Mouse (Mus musculus) midbrain, embryonic 10.5 days (tissue): ENCODE measurements around the gene Cdh13. TPM values are rescaled to one million over a fixed set of nuclear protein-coding genes. Genes with fewer than 3 reads are reported as not detected.
A peak's percentile ranks its signal among the peaks of the same experiment; 100 is the strongest.
"Not testable (repeated sequence)": the region's sequence is repeated elsewhere in the genome, so short reads cannot be mapped to it uniquely, and the experiment has no call there.

Experiments used
- DNase-seq: peaks from one replicate; pipeline ENCODE4 v3.0.0-alpha.2; 2017; ENCODE audit warnings: low spot score
- H3K27ac ChIP-seq: fragments of 300-500 bp; sonication (generic); replicated peaks from 2 replicates; pipeline ENCODE4 v1.5.1; 2016; ENCODE audit warnings: mild to moderate bottlenecking
- H3K27me3 ChIP-seq: fragments of 300-500 bp; sonication (generic); 2 replicates; pipeline ENCODE4 v1.6.1; 2016; ENCODE audit warnings: low read depth, mild to moderate bottlenecking; ENCODE audit not compliant: poor library complexity, severe bottlenecking
- H3K36me3 ChIP-seq: fragments of 300-500 bp; sonication (generic); 2 replicates; pipeline ENCODE4 v1.6.1; 2016; ENCODE audit warnings: mild to moderate bottlenecking, moderate library complexity
- H3K4me1 ChIP-seq: fragments of 300-500 bp; sonication (generic); 2 replicates; pipeline ENCODE4 v1.6.1; 2016
- H3K4me3 ChIP-seq: fragments of 300-500 bp; sonication (generic); 2 replicates; pipeline ENCODE4 v1.5.1; 2016; ENCODE audit warnings: mild to moderate bottlenecking, moderate library complexity
- H3K9me3 ChIP-seq: fragments of 300-500 bp; sonication (generic); replicated peaks from 2 replicates; pipeline ENCODE4 v1.6.1; 2016; ENCODE audit warnings: mild to moderate bottlenecking
- WGBS: fragments of 180-500 bp; shearing (Covaris S2); methylation state at CpG from one replicate; pipeline ENCODE4 v1.1.7; 2016; 5-methylcytosine and 5-hydroxymethylcytosine counted together
- polyA plus RNA-seq: library from polyadenylated mRNA; unstranded; fragments of >200 nt; fragmentation: Nextera tagmentation; extraction: Ambion mirVana; gene quantifications from 2 replicates; pipeline ENCODE4 v1.2.1, GENCODE M21; 2016

Cdh13 gene
- polyA plus RNA-seq, 1 experiment from 2014 or later: 2.5 TPM

GRCm38 (mm10) chr8:118777507-118777906 lies 494.0 kb downstream of the Cdh13 start:
- WGBS: 89% methylated on average over 6 of the region's 6 CpGs
- H3K27me3 ChIP-seq: not testable (repeated sequence)

DNA sequence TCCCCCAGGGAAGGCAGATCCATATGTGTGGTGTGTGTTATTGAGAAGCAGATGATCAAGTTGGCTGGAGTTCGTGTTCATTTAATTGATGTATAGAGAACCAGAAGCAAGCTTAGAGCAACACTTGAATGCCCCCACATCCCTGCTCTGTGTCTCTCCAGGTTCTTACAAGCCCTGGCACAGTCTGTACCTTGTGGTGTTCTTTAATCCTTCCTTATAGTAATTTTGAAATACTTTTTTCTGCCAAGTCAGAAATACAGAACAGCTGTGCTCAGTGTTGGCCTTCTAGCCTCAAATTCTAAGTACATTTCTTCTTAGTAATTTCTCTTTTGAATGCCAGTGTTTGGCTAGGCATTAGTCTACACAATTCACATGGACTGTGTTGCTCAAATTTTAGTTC lies 494.8 kb downstream of the Cdh13 start:
- Histone ChIP-seq H3K27ac (no peak overlapping the region), H3K4me3 (no peak overlapping the region), H3K4me1 (no peaks in the 10 kb centered on the region), H3K36me3 (no peaks in the 10 kb centered on the region), H3K9me3 (no peaks in the 10 kb centered on the region), H3K27me3 (no peaks in the 10 kb centered on the region)
- WGBS: 84% methylated on average over 1 of the region's 1 CpGs
- DNase-seq: no peak

More at GRCm38 (mm10) chr8:118777507-118777906, 494.0 kb downstream of the Cdh13 start:
- H3K9me3 ChIP-seq, H3K4me1 ChIP-seq, DNase-seq, H3K36me3 ChIP-seq, H3K27ac ChIP-seq, H3K4me3 ChIP-seq: not testable (repeated sequence)

DNA sequence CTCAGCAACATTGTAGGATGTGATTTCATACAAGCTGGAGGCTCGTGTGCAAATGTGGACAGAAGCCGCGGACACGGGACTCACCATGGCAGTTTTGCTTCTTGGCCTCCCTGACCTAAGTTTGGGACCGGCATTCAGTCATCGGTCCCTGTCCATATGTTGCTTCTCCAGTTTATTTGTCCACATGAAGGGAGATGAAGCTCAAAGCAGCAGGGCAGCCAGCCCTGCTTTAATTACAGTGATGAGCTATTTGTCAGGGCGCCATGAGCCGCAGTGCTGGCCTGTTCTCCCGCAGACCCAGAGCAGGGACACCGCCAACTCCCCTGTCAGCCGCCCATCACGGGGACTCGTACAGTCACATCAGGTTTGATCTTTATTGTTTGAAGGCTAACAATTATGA lies 502.1 kb downstream of the Cdh13 start:
- Histone ChIP-seq H3K27ac (no peak overlapping the region), H3K4me3 (no peak overlapping the region), H3K9me3 (no peaks in the 10 kb centered on the region), H3K4me1 (no peaks in the 10 kb centered on the region), H3K27me3 (no peaks in the 10 kb centered on the region), H3K36me3 (no peaks in the 10 kb centered on the region)
- WGBS: 94% methylated on average over 13 of the region's 13 CpGs
- no peak for DNase-seq

DNA sequence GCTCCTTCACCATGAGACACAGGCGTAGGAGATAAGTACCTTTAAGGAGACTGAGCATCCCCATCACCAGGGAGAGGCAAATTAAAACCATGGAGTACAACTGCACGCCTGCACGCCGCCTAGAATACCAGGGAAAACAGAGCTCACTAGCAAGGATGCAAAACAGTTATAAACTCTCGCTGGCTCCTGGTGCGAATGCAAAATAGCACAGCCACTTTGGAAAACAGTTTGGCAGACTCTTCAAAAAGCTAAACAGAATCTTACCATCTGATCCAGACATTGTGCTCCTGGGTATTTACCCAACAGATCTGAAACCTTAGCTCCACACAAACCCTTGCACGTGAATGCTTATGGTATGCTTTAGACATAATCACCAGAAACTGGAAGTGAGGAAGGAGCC lies 506.1 kb downstream of the Cdh13 start:
- no peaks in the 10 kb centered on the region for H3K9me3 ChIP-seq
- no peak overlapping the region for H3K4me3 ChIP-seq
- no peak for DNase-seq
- peaks cover 2% of the 10 kb centered on the region; the same call in 1 of the 2 replicates for H3K4me1 ChIP-seq
- H3K27me3 ChIP-seq: no peaks in the 10 kb centered on the region
- 93% methylated on average over 7 of the region's 7 CpGs for WGBS
- no peak overlapping the region for H3K27ac ChIP-seq
- H3K36me3 ChIP-seq: no peaks in the 10 kb centered on the region

DNA sequence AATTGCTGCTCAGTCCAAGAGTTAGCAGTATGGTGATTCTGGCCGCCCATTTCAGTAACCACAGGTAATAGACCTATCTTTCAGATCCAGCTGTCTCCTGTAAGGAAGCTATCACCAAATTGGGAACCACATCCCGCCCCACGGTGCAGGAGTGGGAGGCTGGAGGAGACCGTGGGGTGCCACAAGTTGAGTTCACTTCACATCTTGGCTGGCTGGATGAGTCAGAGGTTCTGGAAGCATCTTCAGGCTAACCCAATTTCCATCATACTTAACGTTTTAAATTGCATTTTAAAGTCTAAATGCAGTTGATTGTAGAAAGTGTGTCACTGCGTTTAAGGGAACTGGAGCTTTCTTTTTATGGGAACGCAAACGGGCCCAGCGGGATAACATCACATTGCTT lies 511.4 kb downstream of the Cdh13 start:
- 85% methylated on average over 9 of the region's 9 CpGs for WGBS
- peaks cover 2% of the 10 kb centered on the region; the same call in 1 of the 2 replicates for H3K4me1 ChIP-seq
- H3K9me3 ChIP-seq: no peaks in the 10 kb centered on the region
- no peak overlapping the region for H3K27ac ChIP-seq
- DNase-seq: no peak
- no peaks in the 10 kb centered on the region for H3K36me3 ChIP-seq
- no peak overlapping the region for H3K4me3 ChIP-seq
- no peaks in the 10 kb centered on the region for H3K27me3 ChIP-seq

- no peak for DNase-seq
- no peaks in the 10 kb centered on the region for H3K27me3 ChIP-seq
- peaks cover 10% of the 10 kb centered on the region for H3K9me3 ChIP-seq
- H3K4me3 ChIP-seq: no peak overlapping the region
- H3K4me1 ChIP-seq: no peaks in the 10 kb centered on the region
- WGBS: 54% methylated on average over 7 of the region's 7 CpGs
- H3K27ac ChIP-seq: no peak overlapping the region
- no peaks in the 10 kb centered on the region for H3K36me3 ChIP-seq
Measured at GRCm38 (mm10) chr8:118796491-118796890, 513.0 kb downstream of the Cdh13 start.

- Histone ChIP-seq H3K36me3 (no peaks in the 10 kb centered on the region), H3K9me3 (peaks cover 10% of the 10 kb centered on the region), H3K27ac (no peak overlapping the region), H3K27me3 (no peaks in the 10 kb centered on the region), H3K4me1 (no peaks in the 10 kb centered on the region), H3K4me3 (no peak overlapping the region)
- WGBS: 80% methylated on average over 3 of the region's 3 CpGs
- no peak for DNase-seq
Measured at GRCm38 (mm10) chr8:118797127-118797526, 513.6 kb downstream of the Cdh13 start.

GRCm38 (mm10) chr8:118803168-118803567 lies 519.6 kb downstream of the Cdh13 start:
- no peak for DNase-seq
- no peak overlapping the region for H3K27ac ChIP-seq
- WGBS: 85% methylated on average over 4 of the region's 4 CpGs

DNA sequence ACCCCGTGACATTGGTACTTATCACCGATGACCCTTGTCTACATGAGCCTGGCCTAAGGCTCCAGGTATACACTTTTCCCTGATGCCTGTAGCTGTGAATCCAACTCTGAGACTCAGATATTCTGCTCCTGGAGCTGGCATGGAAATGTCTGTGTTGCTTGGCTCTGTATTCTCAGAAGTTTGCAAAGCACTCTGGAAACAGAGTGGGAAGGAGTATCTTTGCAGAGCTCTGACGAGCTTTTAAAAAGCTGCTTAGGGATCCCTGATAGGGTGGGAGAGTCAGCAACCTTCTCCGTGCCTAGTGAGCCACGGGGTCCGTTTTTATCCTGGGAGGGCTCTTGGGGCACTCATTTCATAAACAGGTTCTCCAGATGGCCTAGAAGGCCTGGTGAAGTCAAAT lies 526.1 kb downstream of the Cdh13 start:
- WGBS: 82% methylated on average over 6 of the region's 6 CpGs

More at GRCm38 (mm10) chr8:118803168-118803567, 519.6 kb downstream of the Cdh13 start:
- no peak overlapping the region for H3K4me3 ChIP-seq
- no peaks in the 10 kb centered on the region for H3K4me1 ChIP-seq
- H3K27me3 ChIP-seq: no peaks in the 10 kb centered on the region
- no peaks in the 10 kb centered on the region for H3K36me3 ChIP-seq
- H3K9me3 ChIP-seq: peaks cover 10% of the 10 kb centered on the region

GRCm38 (mm10) chr8:118815055-118815454 lies 531.5 kb downstream of the Cdh13 start:
- Histone ChIP-seq H3K36me3 (no peaks in the 10 kb centered on the region), H3K9me3 (no peaks in the 10 kb centered on the region), H3K27me3 (no peaks in the 10 kb centered on the region), H3K27ac (no peak overlapping the region), H3K4me3 (no peak overlapping the region), H3K4me1 (no peaks in the 10 kb centered on the region)
- 79% methylated on average over 10 of the region's 10 CpGs for WGBS
- DNase-seq: no peak

More for the DNA sequence above, 526.1 kb downstream of the Cdh13 start:
- H3K27ac ChIP-seq: no peak overlapping the region
- no peak for DNase-seq
- no peak overlapping the region for H3K4me3 ChIP-seq
- H3K27me3 ChIP-seq: no peaks in the 10 kb centered on the region
- no peaks in the 10 kb centered on the region for H3K36me3 ChIP-seq
- no peaks in the 10 kb centered on the region for H3K4me1 ChIP-seq
- no peaks in the 10 kb centered on the region for H3K9me3 ChIP-seq

DNA sequence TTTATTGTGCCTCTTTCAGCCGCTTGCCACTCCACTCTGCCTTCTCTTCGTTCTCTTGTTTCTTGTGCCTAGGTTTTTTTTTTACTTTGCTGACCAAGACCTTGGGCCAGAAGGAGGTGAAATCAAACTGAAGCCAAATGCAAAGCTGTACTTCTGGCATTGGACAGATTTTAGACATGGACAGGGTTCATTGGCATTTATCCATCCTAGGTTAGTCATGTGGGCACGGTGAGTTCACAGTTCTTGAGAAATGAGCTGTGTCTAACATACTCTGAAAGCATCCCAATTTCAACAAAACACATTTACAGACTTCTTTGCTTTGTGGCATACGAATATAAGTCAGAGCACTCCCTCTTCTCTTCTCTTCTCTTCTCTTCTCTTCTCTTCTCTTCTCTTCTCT lies 543.2 kb downstream of the Cdh13 start:
- Histone ChIP-seq H3K9me3 (no peaks in the 10 kb centered on the region), H3K4me3 (no peak overlapping the region), H3K27me3 (no peaks in the 10 kb centered on the region), H3K4me1 (peaks cover 19% of the 10 kb centered on the region), H3K36me3 (no peaks in the 10 kb centered on the region), H3K27ac (no peak overlapping the region)
- WGBS: 90% methylated on average over 4 of the region's 4 CpGs
- no peak for DNase-seq

DNA sequence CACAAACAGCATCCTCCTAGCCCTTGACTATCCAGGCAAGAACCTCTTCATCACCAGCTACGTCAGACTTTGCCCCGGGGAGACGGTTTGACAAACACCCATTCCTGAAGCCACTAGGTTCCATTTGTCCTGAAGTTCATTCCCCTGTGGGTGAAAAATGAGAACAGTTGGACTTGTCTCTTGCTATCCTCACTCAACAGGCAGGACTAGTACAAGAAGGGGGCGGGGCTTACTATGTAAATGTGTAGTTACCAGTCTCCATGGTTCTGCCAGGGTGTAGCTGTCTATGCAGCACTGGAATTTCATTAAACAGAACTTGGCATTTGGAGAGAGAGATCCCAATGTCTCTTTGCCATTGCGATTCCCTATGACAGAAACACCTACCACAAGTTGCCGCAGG lies 544.2 kb downstream of the Cdh13 start:
- no peak overlapping the region for H3K4me3 ChIP-seq
- no peak for DNase-seq
- H3K9me3 ChIP-seq: no peaks in the 10 kb centered on the region
- WGBS: 94% methylated on average over 6 of the region's 6 CpGs
- H3K27ac ChIP-seq: no peak overlapping the region
- no peaks in the 10 kb centered on the region for H3K27me3 ChIP-seq
- H3K36me3 ChIP-seq: no peaks in the 10 kb centered on the region
- peaks cover 24% of the 10 kb centered on the region for H3K4me1 ChIP-seq

DNA sequence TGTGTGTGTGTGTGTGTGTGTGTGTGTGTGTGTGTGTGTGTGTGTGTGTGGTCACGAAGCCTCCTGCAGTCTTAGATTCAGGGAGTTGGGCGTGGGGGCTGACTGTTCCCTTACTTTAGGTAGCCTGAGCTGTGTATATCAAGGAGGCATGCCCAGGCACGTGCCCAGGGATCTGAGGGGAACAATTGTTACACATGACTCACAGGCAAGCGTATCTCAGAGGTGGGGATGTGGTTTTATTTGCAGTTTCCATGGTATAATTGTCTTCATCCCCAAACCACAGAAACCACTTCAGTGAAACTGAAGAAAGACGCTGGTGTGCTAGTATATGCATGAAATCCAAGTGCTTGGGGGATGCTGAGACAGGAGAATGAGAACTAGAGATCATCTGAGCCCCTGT lies 546.8 kb downstream of the Cdh13 start:
- H3K4me1 ChIP-seq: peaks cover 24% of the 10 kb centered on the region
- no peaks in the 10 kb centered on the region for H3K27me3 ChIP-seq
- DNase-seq: no peak
- no peaks in the 10 kb centered on the region for H3K36me3 ChIP-seq
- WGBS: 73% methylated on average over 5 of the region's 5 CpGs
- no peaks in the 10 kb centered on the region for H3K9me3 ChIP-seq
- no peak overlapping the region for H3K4me3 ChIP-seq
- H3K27ac ChIP-seq: peak overlapping the region; percentile 28; the same call in 1 of the 2 replicates

DNA sequence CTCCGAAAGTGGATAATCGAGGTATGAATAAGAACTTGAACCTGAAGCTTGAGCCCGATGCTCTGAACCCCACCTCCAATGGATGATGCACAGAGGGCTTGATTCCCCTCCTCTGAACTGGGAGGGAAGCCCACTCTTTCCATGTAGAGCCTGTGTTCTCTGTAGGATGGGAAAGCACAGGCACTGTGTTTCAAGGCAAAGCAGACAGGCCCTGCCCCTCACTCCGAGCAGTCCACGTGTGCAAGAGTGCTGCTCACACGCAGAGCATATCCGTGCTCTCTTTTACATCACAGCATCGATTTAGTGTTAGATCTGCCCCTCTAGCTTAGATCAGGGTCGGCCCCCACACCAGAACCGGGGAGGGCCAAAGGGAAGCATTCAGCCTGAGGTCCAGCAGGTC lies 547.5 kb downstream of the Cdh13 start:
- Histone ChIP-seq H3K4me1 (peaks cover 24% of the 10 kb centered on the region), H3K27ac (peak overlapping the region; percentile 49), H3K4me3 (no peak overlapping the region), H3K27me3 (no peaks in the 10 kb centered on the region), H3K9me3 (no peaks in the 10 kb centered on the region), H3K36me3 (no peaks in the 10 kb centered on the region)
- WGBS: 85% methylated on average over 10 of the region's 10 CpGs
- no peak for DNase-seq
